Mouse (Mus musculus) forebrain, embryonic 13.5 days (tissue): ENCODE data around the gene App. TPM values are rescaled to one million over a fixed set of nuclear protein-coding genes. Genes with fewer than 3 reads are reported as not detected.

Experiments used
- ATAC-seq: fragments of 200-750 bp; cut with Nextera tagmentation; 2 replicates; pipeline ENCODE4 v1.8.0; 2017
- H3K27ac ChIP-seq: fragments of 300-500 bp; sonication (generic); 2 replicates; pipeline ENCODE4 v1.5.1; 2015; ENCODE audit warnings: inconsistent platforms, mild to moderate bottlenecking, moderate library complexity
- H3K27me3 ChIP-seq: fragments of 300-500 bp; sonication (generic); 2 replicates; pipeline ENCODE4 v1.6.1; 2015; ENCODE audit warnings: mild to moderate bottlenecking, inconsistent platforms
- H3K36me3 ChIP-seq: fragments of 300-500 bp; sonication (generic); 2 replicates; pipeline ENCODE4 v1.6.1; 2015; ENCODE audit warnings: mild to moderate bottlenecking, inconsistent platforms; ENCODE audit not compliant: poor library complexity, severe bottlenecking
- H3K4me1 ChIP-seq: fragments of 300-500 bp; sonication (generic); 2 replicates; pipeline ENCODE4 v1.6.1; 2015; ENCODE audit warnings: inconsistent platforms
- H3K4me2 ChIP-seq: fragments of 300-500 bp; sonication (generic); 2 replicates; pipeline ENCODE4 v1.6.1; 2015; ENCODE audit warnings: inconsistent platforms, mild to moderate bottlenecking, moderate library complexity
- H3K4me3 ChIP-seq: fragments of 300-500 bp; sonication (generic); 2 replicates; pipeline ENCODE4 v1.5.1; 2015; ENCODE audit warnings: mild to moderate bottlenecking, inconsistent platforms
- H3K9ac ChIP-seq: fragments of 300-500 bp; sonication (generic); 2 replicates; pipeline ENCODE4 v1.6.1; 2015; ENCODE audit warnings: mild to moderate bottlenecking, inconsistent platforms
- H3K9me3 ChIP-seq: fragments of 300-500 bp; sonication (generic); replicated peaks from 2 replicates; pipeline ENCODE4 v1.6.1; 2016; ENCODE audit warnings: inconsistent platforms
- WGBS: fragments of 180-500 bp; shearing (Covaris S2); methylation state at CpG from one replicate; pipeline ENCODE4 v1.1.7; 2015; 5-methylcytosine and 5-hydroxymethylcytosine counted together
- polyA plus RNA-seq: library from polyadenylated mRNA; unstranded; fragments of >200 nt; fragmentation: Nextera tagmentation; extraction: Ambion mirVana; gene quantifications from 2 replicates; pipeline ENCODE4 v1.2.1, GENCODE M21; 2015

Gene App
- polyA plus RNA-seq, 1 experiment from 2014 or later: 168 TPM

- WGBS: 89% methylated on average over 8 of the region's 8 CpGs
- Histone ChIP-seq H3K9ac (no peak overlapping the region), H3K27ac (no peak overlapping the region)
Observed at GRCm38 (mm10) chr16:85038731-85039130, 134.8 kb downstream of the App start.

GRCm38 (mm10) chr16:85037969-85038644, 135.5 kb downstream of the App start:
- H3K9me3 ChIP-seq: no peaks in the 10 kb centered on the region
- H3K4me3 ChIP-seq: no peak overlapping the region
- no peak overlapping the region for H3K4me2 ChIP-seq
- H3K36me3 ChIP-seq: peaks cover 18% of the 10 kb centered on the region
- no peak overlapping the region for H3K9ac ChIP-seq
- peaks cover 10% of the 10 kb centered on the region for H3K4me1 ChIP-seq
- peak overlapping the region; percentile 12 for H3K27ac ChIP-seq
- WGBS: 76% methylated on average over 10 of the region's 10 CpGs
- ATAC-seq: peak; percentile 54
- no peaks in the 10 kb centered on the region for H3K27me3 ChIP-seq

More at GRCm38 (mm10) chr16:85038731-85039130, 134.8 kb downstream of the App start:
- Histone ChIP-seq H3K4me2 (no peak overlapping the region), H3K4me3 (no peak overlapping the region), H3K27me3 (no peaks in the 10 kb centered on the region), H3K4me1 (peaks cover 10% of the 10 kb centered on the region), H3K9me3 (no peaks in the 10 kb centered on the region), H3K36me3 (peaks cover 24% of the 10 kb centered on the region)
- no peak for ATAC-seq

GRCm38 (mm10) chr16:85035815-85036214, 137.8 kb downstream of the App start:
- no peaks in the 10 kb centered on the region for H3K9me3 ChIP-seq
- no peaks in the 10 kb centered on the region; the same call in 1 of the 2 replicates for H3K4me1 ChIP-seq
- no peak overlapping the region for H3K27ac ChIP-seq
- H3K27me3 ChIP-seq: no peaks in the 10 kb centered on the region
- 0 out of 2 replicates have a peak, but pooled peaks have one; percentile 36 for ATAC-seq
- H3K9ac ChIP-seq: no peak overlapping the region
- peaks cover 26% of the 10 kb centered on the region for H3K36me3 ChIP-seq
- 86% methylated on average over 5 of the region's 5 CpGs for WGBS
- H3K4me2 ChIP-seq: no peak overlapping the region
- H3K4me3 ChIP-seq: no peak overlapping the region

GRCm38 (mm10) chr16:85033747-85034146, 139.8 kb downstream of the App start:
- no peak overlapping the region for H3K4me2 ChIP-seq
- WGBS: 89% methylated on average over 5 of the region's 5 CpGs
- H3K27me3 ChIP-seq: no peaks in the 10 kb centered on the region
- peaks cover 43% of the 10 kb centered on the region for H3K36me3 ChIP-seq
- H3K4me1 ChIP-seq: no peaks in the 10 kb centered on the region; the same call in 1 of the 2 replicates
- H3K9me3 ChIP-seq: no peaks in the 10 kb centered on the region
- H3K9ac ChIP-seq: no peak overlapping the region
- no peak overlapping the region for H3K27ac ChIP-seq
- H3K4me3 ChIP-seq: no peak overlapping the region
- ATAC-seq: no peak

GRCm38 (mm10) chr16:85030810-85031209, 142.8 kb downstream of the App start:
- no peak for ATAC-seq
- Histone ChIP-seq H3K36me3 (peaks cover 56% of the 10 kb centered on the region), H3K9ac (no peak overlapping the region), H3K27me3 (no peaks in the 10 kb centered on the region), H3K4me2 (no peak overlapping the region), H3K27ac (no peak overlapping the region), H3K9me3 (no peaks in the 10 kb centered on the region), H3K4me3 (no peak overlapping the region), H3K4me1 (no peaks in the 10 kb centered on the region)
- 81% methylated on average over 12 of the region's 12 CpGs for WGBS

- H3K4me1 ChIP-seq: no peaks in the 10 kb centered on the region
- ATAC-seq: no peak
- H3K4me2 ChIP-seq: no peak overlapping the region
- peaks cover 78% of the 10 kb centered on the region for H3K36me3 ChIP-seq
- no peak overlapping the region for H3K9ac ChIP-seq
- H3K9me3 ChIP-seq: no peaks in the 10 kb centered on the region
- no peaks in the 10 kb centered on the region for H3K27me3 ChIP-seq
- H3K4me3 ChIP-seq: no peak overlapping the region
- WGBS: 84% methylated on average over 4 of the region's 4 CpGs
- H3K27ac ChIP-seq: no peak overlapping the region
Observed at GRCm38 (mm10) chr16:85028396-85028795, 145.2 kb downstream of the App start.

GRCm38 (mm10) chr16:85024706-85025105, 148.9 kb downstream of the App start:
- no peaks in the 10 kb centered on the region for H3K9me3 ChIP-seq
- peaks cover 58% of the 10 kb centered on the region for H3K36me3 ChIP-seq
- no peak overlapping the region for H3K27ac ChIP-seq
- H3K4me3 ChIP-seq: no peak overlapping the region
- no peak for ATAC-seq
- 0 out of 2 replicates have a peak, but pooled peaks cover 3% of the 10 kb centered on the region for H3K4me1 ChIP-seq
- H3K27me3 ChIP-seq: no peaks in the 10 kb centered on the region
- H3K4me2 ChIP-seq: no peak overlapping the region
- WGBS: 98% methylated on average over 8 of the region's 8 CpGs
- H3K9ac ChIP-seq: no peak overlapping the region

GRCm38 (mm10) chr16:85023106-85023505, 150.5 kb downstream of the App start:
- WGBS: 93% methylated on average over 3 of the region's 3 CpGs
- no peaks in the 10 kb centered on the region for H3K27me3 ChIP-seq
- H3K27ac ChIP-seq: no peak overlapping the region
- no peaks in the 10 kb centered on the region for H3K9me3 ChIP-seq
- no peak overlapping the region for H3K9ac ChIP-seq
- H3K4me2 ChIP-seq: no peak overlapping the region
- no peak overlapping the region for H3K4me3 ChIP-seq
- H3K4me1 ChIP-seq: peaks cover 13% of the 10 kb centered on the region; the same call in 1 of the 2 replicates
- no peak for ATAC-seq
- peaks cover 44% of the 10 kb centered on the region for H3K36me3 ChIP-seq

GRCm38 (mm10) chr16:85020696-85021323, 152.8 kb downstream of the App start:
- Histone ChIP-seq H3K36me3 (peaks cover 26% of the 10 kb centered on the region), H3K9ac (no peak overlapping the region), H3K27ac (no peak overlapping the region), H3K4me3 (no peak overlapping the region), H3K4me2 (no peak overlapping the region), H3K4me1 (peaks cover 13% of the 10 kb centered on the region; the same call in 1 of the 2 replicates), H3K9me3 (no peaks in the 10 kb centered on the region), H3K27me3 (no peaks in the 10 kb centered on the region)
- 93% methylated on average over 9 of the region's 9 CpGs for WGBS
- ATAC-seq: no peak

- Histone ChIP-seq H3K36me3 (peaks cover 22% of the 10 kb centered on the region), H3K9ac (no peak overlapping the region), H3K27me3 (no peaks in the 10 kb centered on the region), H3K9me3 (no peaks in the 10 kb centered on the region), H3K4me1 (peaks cover 13% of the 10 kb centered on the region; the same call in 1 of the 2 replicates), H3K27ac (peak overlapping the region; percentile 23), H3K4me2 (no peak overlapping the region), H3K4me3 (no peak overlapping the region)
- 29% methylated on average over 5 of the region's 5 CpGs for WGBS
- ATAC-seq: 0 out of 2 replicates have a peak, but pooled peaks have one; percentile 39
Observed at GRCm38 (mm10) chr16:85019273-85019672, 154.3 kb downstream of the App start.

- Histone ChIP-seq H3K36me3 (peaks cover 23% of the 10 kb centered on the region), H3K27me3 (no peaks in the 10 kb centered on the region), H3K4me2 (no peak overlapping the region), H3K4me3 (no peak overlapping the region), H3K9ac (no peak overlapping the region), H3K4me1 (peaks cover 13% of the 10 kb centered on the region; the same call in 1 of the 2 replicates), H3K9me3 (no peaks in the 10 kb centered on the region), H3K27ac (no peak overlapping the region)
- no peak for ATAC-seq
- WGBS: 79% methylated on average over 7 of the region's 7 CpGs
Observed at GRCm38 (mm10) chr16:85017845-85018244, 155.7 kb downstream of the App start.

GRCm38 (mm10) chr16:85012695-85013094, 160.9 kb downstream of the App start:
- 98% methylated on average over 3 of the region's 3 CpGs for WGBS
- Histone ChIP-seq H3K4me3 (no peak overlapping the region), H3K27ac (no peak overlapping the region), H3K27me3 (no peaks in the 10 kb centered on the region), H3K9me3 (no peaks in the 10 kb centered on the region), H3K9ac (no peak overlapping the region), H3K4me1 (no peaks in the 10 kb centered on the region), H3K36me3 (peaks cover 57% of the 10 kb centered on the region), H3K4me2 (no peak overlapping the region)
- ATAC-seq: no peak
